Mouse (Mus musculus) ES-Bruce4 (cell line): ENCODE measurements around the gene Plpp3.

ENCODE experiments used
- EP300 ChIP-seq: IDR thresholded peaks from 2 replicates; pipeline ENCODE4 v1.6.1; 2011; ENCODE audit warnings: low read depth, low read length; ENCODE audit not compliant: insufficient read depth
- POLR2A ChIP-seq: IDR thresholded peaks from one replicate; pipeline ENCODE4 v1.8.1; 2011; ENCODE audit warnings: low read length; ENCODE audit not compliant: insufficient read depth

DNA sequence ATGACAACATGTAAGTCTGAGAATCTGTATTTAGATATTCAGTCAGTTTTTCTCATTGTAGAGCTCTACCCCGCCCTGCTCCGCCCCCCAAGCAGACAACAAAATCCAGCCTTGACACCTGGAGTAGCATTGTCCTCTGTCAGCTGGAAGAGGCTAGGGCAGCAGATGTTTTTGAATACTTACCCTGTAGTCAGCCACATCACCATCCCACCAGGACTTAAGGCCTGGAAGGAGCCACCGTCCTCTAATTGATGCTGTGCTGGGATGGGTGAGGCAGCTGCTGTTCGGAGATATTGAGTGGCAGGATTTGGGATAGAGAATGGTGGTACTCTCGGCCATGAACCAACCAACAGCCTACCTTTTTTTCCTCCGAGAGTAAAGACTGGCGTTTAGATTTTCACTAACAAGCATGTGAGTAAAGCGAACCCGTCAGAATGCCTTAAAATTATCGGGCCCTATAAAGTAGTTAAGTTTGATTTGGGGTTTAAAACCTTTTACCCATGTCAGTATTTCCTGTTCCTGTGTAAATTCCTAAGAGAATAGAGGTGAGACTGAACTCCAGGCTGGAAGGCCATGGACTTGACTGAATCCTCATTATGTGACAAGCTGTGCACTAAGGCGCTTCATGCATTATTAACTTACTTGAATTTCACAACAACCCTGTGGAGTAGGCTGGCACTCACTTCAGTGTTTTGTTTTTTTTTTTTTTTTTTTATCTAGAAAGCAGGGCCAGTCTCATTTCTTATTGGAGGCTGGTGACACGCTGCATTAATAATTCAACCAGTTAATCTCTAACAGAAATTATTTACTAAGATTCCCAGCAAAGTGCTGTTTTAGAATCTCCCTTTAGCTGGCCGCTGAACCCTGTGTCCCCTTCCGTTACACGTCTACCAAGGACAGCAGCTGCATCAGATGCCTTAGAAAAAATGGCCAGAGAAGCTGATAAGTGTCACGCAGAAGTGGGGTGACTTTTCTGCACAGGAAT, 13.0 kb downstream of the Plpp3 start:
- peak; percentile 90 for TF ChIP-seq EP300
- TF ChIP-seq POLR2A, result no peak
